Mouse (Mus musculus): ENCODE data around the gene Pla2g2d. TPM values are rescaled to one million over a fixed set of nuclear protein-coding genes. Genes with fewer than 3 reads are reported as not detected.
"Not testable (repeated sequence)": the region's sequence is repeated elsewhere in the genome, so short reads cannot be mapped to it uniquely, and the experiment has no call there.

The Pla2g2d gene
- total RNA-seq, 2 experiments from 2014 or later, result 0.16 TPM; not detected in 1

DNA sequence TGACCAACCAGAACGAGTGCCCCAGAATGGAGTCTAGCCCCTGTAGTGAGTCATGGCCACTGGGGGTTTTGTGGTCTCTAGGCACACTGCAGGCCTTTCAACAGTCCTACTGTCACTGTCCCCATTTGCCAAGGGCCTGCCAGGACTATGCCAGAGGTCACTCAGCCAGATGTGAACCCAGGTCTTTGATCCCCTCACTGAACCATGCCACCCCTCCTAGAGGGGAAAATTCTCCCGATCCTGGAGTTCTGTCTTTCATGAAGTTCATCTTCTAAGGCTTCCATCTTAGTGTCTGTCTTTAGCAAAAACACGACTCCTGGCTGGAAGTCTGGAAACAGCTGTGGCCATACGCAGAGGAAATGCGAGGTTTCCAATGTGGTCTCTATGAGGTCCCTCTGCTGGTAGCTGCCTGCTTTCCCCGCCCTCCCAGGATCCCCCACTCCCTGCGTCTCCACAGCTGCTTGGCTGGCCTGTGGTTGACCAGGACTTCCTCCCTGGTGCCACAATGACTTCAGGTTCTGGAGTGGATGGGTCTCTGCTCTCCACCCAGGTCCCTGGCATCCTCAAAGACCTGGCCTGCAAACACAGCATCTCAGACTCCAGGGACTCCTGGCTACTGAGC lies 31.5 kb downstream of the Pla2g2d start:
- DNase-seq (ENCODE audit: extremely low spot score in 1 of 2, low spot score in 2 of 2), result no peak
- intact Hi-C loops (cut with DNase I), result no loop called here

DNA sequence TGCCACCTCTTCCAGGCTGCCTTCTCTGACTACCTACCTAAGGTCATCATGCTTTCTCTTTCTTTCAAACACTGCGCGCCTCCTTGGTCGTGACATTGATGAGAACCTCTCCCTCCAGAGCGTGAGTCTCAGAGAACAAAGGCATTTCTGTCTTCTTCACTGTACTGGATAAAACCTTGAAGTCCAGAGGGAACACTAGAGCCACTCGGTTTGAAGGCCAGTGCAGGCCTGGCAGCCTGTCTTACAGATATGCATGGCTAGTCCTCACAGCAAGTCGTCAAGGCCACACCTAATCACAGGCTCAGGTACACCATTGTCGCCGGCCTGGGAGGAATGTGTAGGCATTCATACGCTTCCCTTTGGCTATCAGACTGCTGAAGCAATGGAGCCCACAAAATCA lies 40.6 kb downstream of the Pla2g2d start:
- intact Hi-C loops (cut with DNase I), result no loop called here
- no peak for DNase-seq (ENCODE audit: extremely low spot score in 1 of 2, low spot score in 2 of 2)

DNA sequence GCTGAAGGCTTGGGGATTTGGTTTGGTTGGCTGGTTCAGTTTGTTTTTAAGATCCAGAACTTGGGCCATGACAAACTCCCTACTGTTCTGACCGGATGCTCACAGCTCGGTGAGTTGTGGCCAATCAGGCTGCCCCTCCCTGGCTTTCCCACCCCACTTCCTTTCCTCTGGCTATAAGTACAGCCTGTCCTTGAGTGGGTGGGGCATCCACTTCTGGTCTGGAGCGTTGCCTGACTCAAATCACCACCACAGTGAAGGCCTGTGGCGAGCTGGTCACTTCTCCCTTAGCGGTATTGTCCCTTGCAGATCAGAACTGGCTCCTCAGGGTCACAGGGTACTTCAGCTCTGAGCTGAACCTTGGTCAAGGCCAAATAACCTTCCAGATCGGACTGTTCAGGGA lies 42.2 kb downstream of the Pla2g2d start:
- peak in 1 of 2 experiments; percentile 47 for DNase-seq (ENCODE audit: extremely low spot score in 1 of 2, low spot score in 2 of 2)
- intact Hi-C loops (cut with DNase I), result no loop called here

GRCm38 (mm10) chr4:138819101-138819500 lies 43.6 kb downstream of the Pla2g2d start:
- intact Hi-C loops (cut with DNase I), result no loop called here
- DNase-seq (ENCODE audit: extremely low spot score in 1 of 2, low spot score in 2 of 2), result peak in 1 of 2 experiments; percentile 50

DNA sequence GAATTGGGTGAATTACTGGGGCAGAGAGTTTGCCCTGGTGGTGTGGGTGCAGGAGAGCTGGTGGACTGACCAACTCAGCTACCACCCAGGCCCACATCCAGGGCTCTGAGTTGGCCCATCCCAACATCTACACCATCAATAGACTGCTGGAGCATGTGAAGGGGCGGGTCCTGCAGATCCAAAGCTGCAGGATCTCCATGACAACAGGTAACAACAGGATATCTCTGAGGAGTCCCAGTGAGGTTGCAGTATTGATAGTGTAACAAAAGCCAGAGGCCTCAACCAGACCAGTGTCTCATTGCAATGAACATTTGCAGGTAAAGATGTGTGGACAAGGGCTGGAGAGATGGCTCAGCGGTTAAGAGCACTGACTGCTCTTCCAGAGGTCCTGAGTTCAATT lies 45.5 kb downstream of the Pla2g2d start:
- intact Hi-C loops (cut with DNase I), result no loop called here

GRCm38 (mm10) chr4:138824161-138824560 lies 48.6 kb downstream of the Pla2g2d start:
- DNase-seq (ENCODE audit: extremely low spot score in 1 of 2, low spot score in 2 of 2); intact Hi-C loops (cut with DNase I): not testable (repeated sequence)

More for the DNA sequence above, 45.5 kb downstream of the Pla2g2d start:
- DNase-seq (ENCODE audit: extremely low spot score in 1 of 2, low spot score in 2 of 2), result no peak

DNA sequence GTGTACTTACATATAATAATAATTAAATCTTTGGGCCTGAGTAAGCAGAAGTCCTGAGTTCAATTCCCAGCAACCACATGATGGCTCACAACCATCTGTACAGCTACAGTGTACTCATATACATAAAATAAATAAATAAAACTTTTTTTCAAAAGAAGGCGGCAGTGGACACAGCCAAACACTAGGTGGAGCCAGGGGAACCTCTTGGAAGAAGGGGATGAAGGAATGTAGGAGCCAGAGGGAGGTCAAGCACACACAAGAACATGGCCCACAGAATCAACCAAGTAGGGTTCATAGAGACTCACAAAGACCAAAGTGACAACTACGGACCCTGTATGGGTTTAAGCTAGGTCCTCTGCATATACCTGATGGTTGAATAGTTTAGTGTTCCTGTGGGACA lies 49.1 kb downstream of the Pla2g2d start:
- intact Hi-C loops (cut with DNase I), result no loop called here
- DNase-seq (ENCODE audit: extremely low spot score in 1 of 2, low spot score in 2 of 2), result no peak

- no peak for DNase-seq (ENCODE audit: extremely low spot score in 1 of 2, low spot score in 2 of 2)
- intact Hi-C loops (cut with DNase I), result no loop called here
Measured at GRCm38 (mm10) chr4:138825751-138826567, 50.4 kb downstream of the Pla2g2d start.

DNA sequence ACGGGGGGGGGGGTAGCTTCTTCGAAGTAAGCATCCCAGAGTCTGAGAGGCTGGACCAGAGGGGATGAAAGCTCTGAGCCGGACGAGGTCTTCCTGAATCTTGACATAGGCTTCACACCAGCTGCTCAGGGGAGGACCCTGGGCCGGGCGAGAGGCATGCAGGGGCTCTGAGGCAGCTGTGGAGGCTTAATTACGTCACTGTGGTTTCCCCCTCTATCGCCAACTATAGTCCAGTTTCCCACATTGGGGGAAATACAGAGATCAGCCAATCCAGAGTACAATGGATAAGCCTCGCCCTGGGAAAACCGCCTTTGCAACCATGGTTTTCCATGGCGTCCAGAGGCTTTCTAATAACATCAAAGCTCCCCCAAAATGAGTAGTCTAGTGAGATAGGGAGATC lies 51.6 kb downstream of the Pla2g2d start:
- intact Hi-C loops (cut with DNase I), result no loop called here
- DNase-seq (ENCODE audit: extremely low spot score in 1 of 2, low spot score in 2 of 2), result no peak

Other genes with a start within 250 kb of the Pla2g2d start
- gene Vwa5b1, start 139.9 kb upstream of the Pla2g2d start, total RNA-seq (2021), result 1 to 10 TPM; 3.6 to 4.0 TPM
- not detected for gene Pla2g2c, start 50.9 kb upstream of the Pla2g2d start, total RNA-seq (2021)
- 1 to 10 TPM; 1.1 to 1.3 TPM for gene Ubxn10, start 38.6 kb upstream of the Pla2g2d start, total RNA-seq (2021)
- gene Pla2g2f, start 18.1 kb upstream of the Pla2g2d start, total RNA-seq (2021), result not detected
- 1 to 10 TPM; 1.2 to 1.3 TPM for gene Pla2g5, start 87.7 kb downstream of the Pla2g2d start, total RNA-seq (2021)
- not detected for gene Gm13030, start 98.2 kb downstream of the Pla2g2d start, total RNA-seq (2021)
- not detected for gene Pla2g2e, start 102.2 kb downstream of the Pla2g2d start, total RNA-seq (2021)
- 10 to 100 TPM; 13.1 to 13.7 TPM for gene Otud3, start 138.2 kb downstream of the Pla2g2d start, total RNA-seq (2021)
- not detected for gene Rnf186, start 191.4 kb downstream of the Pla2g2d start, total RNA-seq (2021)
- 1 to 10 TPM; 1.3 to 1.7 TPM for gene Tmco4, start 197.2 kb downstream of the Pla2g2d start, total RNA-seq (2021)

Measured in left cerebral cortex, postnatal 10 days (tissue).